In genomic region chr11:115956453-115956852, GRCm38 (mm10) we compare ENCODE assay signal across 9 mouse cellular contexts. TPM values are rescaled to one million over a fixed set of nuclear protein-coding genes. Genes with fewer than 3 reads are reported as not detected.
A peak's percentile ranks its signal among the peaks of the same experiment; 100 is the strongest.
DNase-seq lines count a peak whose midpoint lies in the region; ATAC-seq lines count a peak whose summit lies in the region.
"Had no signal": no experiment of that assay in that cellular context is flagged by ENCODE, and none has a peak within 500 bp of the region (broad histone marks: within the 10 kb centered on the region; RNA-seq: fewer than 3 reads in every experiment).

No protein-coding gene starts in this region.

- H3K4me2 ChIP-seq in intestine, embryonic 14.5 days (ENCODE audit: low read length): no peak overlapping the region
- no peak overlapping the region for H3K4me2 ChIP-seq in stomach, embryonic 14.5 days (replicated peaks; ENCODE audit: low read depth, low read length)

- H3K4me1 ChIP-seq in intestine, embryonic 14.5 days (replicated peaks; ENCODE audit: control insufficient read depth, insufficient read depth, low read length): no peaks in the 10 kb centered on the region
- H3K4me1 ChIP-seq in stomach, embryonic 14.5 days (ENCODE audit: control insufficient read depth, insufficient read depth, low read length): peaks cover 5% of the 10 kb centered on the region; the same call in 1 of the 2 replicates

- peak overlapping the region; percentile 62 for H3K27ac ChIP-seq in intestine, embryonic 14.5 days (ENCODE audit: low read depth)
- peak overlapping the region; percentile 67 for H3K27ac ChIP-seq in stomach, embryonic 14.5 days (ENCODE audit: low read length)

- peaks cover 69% of the 10 kb centered on the region for H3K36me3 ChIP-seq in intestine, embryonic 14.5 days (ENCODE audit: control insufficient read depth, insufficient read depth, low read length)
- H3K36me3 ChIP-seq in stomach, embryonic 14.5 days (ENCODE audit: control insufficient read depth, insufficient read depth, low read length): peaks cover 66% of the 10 kb centered on the region

- H3K9me3 ChIP-seq in intestine, embryonic 14.5 days (ENCODE audit: control insufficient read depth, low read length): no peaks in the 10 kb centered on the region
- no peaks in the 10 kb centered on the region for H3K9me3 ChIP-seq in stomach, embryonic 14.5 days (ENCODE audit: control insufficient read depth, low read depth, low read length)

- H3K9ac ChIP-seq in intestine, embryonic 14.5 days (ENCODE audit: low read length): no peak overlapping the region
- no peak overlapping the region for H3K9ac ChIP-seq in stomach, embryonic 14.5 days (replicated peaks; ENCODE audit: low read depth, low read length)

- H3K27me3 ChIP-seq in intestine, embryonic 14.5 days (replicated peaks; ENCODE audit: control insufficient read depth, insufficient read depth, low read length): no peaks in the 10 kb centered on the region
- H3K27me3 ChIP-seq in stomach, embryonic 14.5 days (ENCODE audit: control insufficient read depth, insufficient read depth, low read length): no peaks in the 10 kb centered on the region

- 59% methylated on average over 4 of the region's 4 CpGs for WGBS in intestine, embryonic 14.5 days
- 51% methylated on average over 4 of the region's 4 CpGs for WGBS in stomach, embryonic 14.5 days

- H3K4me3 ChIP-seq in intestine, embryonic 14.5 days (ENCODE audit: low read depth, low read length): no peak overlapping the region
- H3K4me3 ChIP-seq in stomach, embryonic 14.5 days (ENCODE audit: low read depth, low read length): no peak overlapping the region

- DNase-seq in left cerebral cortex, adult 11 months (ENCODE audit: low spot score): peak; percentile 37
- no peak for DNase-seq in left cerebral cortex, postnatal 10 days (ENCODE audit: extremely low spot score in 1 of 2, low spot score in 2 of 2)
- DNase-seq in embryo, embryonic 11 days: peak; percentile 73
- DNase-seq in intestine, embryonic 14.5 days (ENCODE audit: low spot score): peak; percentile 57
- DNase-seq in B cell, adult 2 months: no peak
- DNase-seq in heart, postnatal 14 days: no peak
- no peak for DNase-seq in layer of hippocampus, postnatal 10 days (ENCODE audit: low spot score in 2 of 2)

- intact Hi-C loops in left cerebral cortex, postnatal 10 days (cut with DNase I): no loop called here
- intact Hi-C loops in heart, postnatal 14 days (cut with DNase I): no loop called here

- ATAC-seq in intestine, embryonic 14.5 days (replicated peaks; ENCODE audit: low FRiP score, low TSS enrichment, low read depth): no peak; the same call in 1 of the 2 replicates
- peak; percentile 51 for ATAC-seq in stomach, embryonic 14.5 days (ENCODE audit: insufficient number of reproducible peaks, insufficient read depth, low FRiP score, low read depth)

RNA-seq across cellular contexts. Expression of gene Itgb4, which starts 18.1 kb away (rescaled TPM):
- 1 to 10 TPM; 4.7 to 4.8 TPM for total RNA-seq in left cerebral cortex, postnatal 10 days (2021)
- 4.8 and 5.5 TPM in 2 replicates for polyA plus RNA-seq in intestine, embryonic 14.5 days (2014; fragmentation: Nextera tagmentation; extraction: Ambion mirVana)
- 10.2 and 10.7 TPM in 2 replicates for polyA plus RNA-seq in stomach, embryonic 14.5 days (2014; fragmentation: Nextera tagmentation; extraction: Ambion mirVana)
- 1 to 10 TPM; 4.3 to 4.5 TPM for total RNA-seq in heart, postnatal 14 days (2021)
- total RNA-seq in layer of hippocampus, postnatal 10 days (2021): 1 to 10 TPM in 1 of 2 experiments, under 1 TPM in 1; 0.85 to 1.3 TPM

RNA-seq across cellular contexts. Expression of gene Recql5, which starts 23.2 kb away (rescaled TPM):
- 10 to 100 TPM; 17.1 to 20.9 TPM for total RNA-seq in left cerebral cortex, postnatal 10 days (2021)
- polyA plus RNA-seq in intestine, embryonic 14.5 days (2014; fragmentation: Nextera tagmentation; extraction: Ambion mirVana): 18.5 and 20.7 TPM in 2 replicates
- 19.6 and 20.2 TPM in 2 replicates for polyA plus RNA-seq in stomach, embryonic 14.5 days (2014; fragmentation: Nextera tagmentation; extraction: Ambion mirVana)
- total RNA-seq in heart, postnatal 14 days (2021): 1 to 10 TPM; 7.1 to 8.9 TPM
- total RNA-seq in layer of hippocampus, postnatal 10 days (2021): 10 to 100 TPM; 21.6 to 25.5 TPM

RNA-seq across cellular contexts. Expression of gene Sap30bp, which starts 23.4 kb away (rescaled TPM):
- 10 to 100 TPM; 55.3 to 60.9 TPM for total RNA-seq in left cerebral cortex, postnatal 10 days (2021)
- 37.3 and 38.6 TPM in 2 replicates for polyA plus RNA-seq in intestine, embryonic 14.5 days (2014; fragmentation: Nextera tagmentation; extraction: Ambion mirVana)
- 35.8 and 43.6 TPM in 2 replicates for polyA plus RNA-seq in stomach, embryonic 14.5 days (2014; fragmentation: Nextera tagmentation; extraction: Ambion mirVana)
- total RNA-seq in heart, postnatal 14 days (2021): 10 to 100 TPM; 20.6 to 23.8 TPM
- 10 to 100 TPM; 52.6 to 53.4 TPM for total RNA-seq in layer of hippocampus, postnatal 10 days (2021)

RNA-seq across cellular contexts. Expression of gene Smim6, which starts 44.6 kb away (rescaled TPM):
- not detected for total RNA-seq in left cerebral cortex, postnatal 10 days (2021)
- polyA plus RNA-seq in intestine, embryonic 14.5 days (2014; fragmentation: Nextera tagmentation; extraction: Ambion mirVana): 16.9 and 24.5 TPM in 2 replicates
- 35.9 and 41.9 TPM in 2 replicates for polyA plus RNA-seq in stomach, embryonic 14.5 days (2014; fragmentation: Nextera tagmentation; extraction: Ambion mirVana)
- total RNA-seq in heart, postnatal 14 days (2021): under 1 TPM; 0.22 to 0.48 TPM
- not detected for total RNA-seq in layer of hippocampus, postnatal 10 days (2021)
- total RNA-seq: left cerebral cortex, postnatal 14 days had no signal

RNA-seq across cellular contexts. Expression of gene Galk1, which starts 56.1 kb away (rescaled TPM):
- 10 to 100 TPM; 25.6 to 28.1 TPM for total RNA-seq in left cerebral cortex, postnatal 10 days (2021)
- 235 and 236 TPM in 2 replicates for polyA plus RNA-seq in intestine, embryonic 14.5 days (2014; fragmentation: Nextera tagmentation; extraction: Ambion mirVana)
- 157 and 164 TPM in 2 replicates for polyA plus RNA-seq in stomach, embryonic 14.5 days (2014; fragmentation: Nextera tagmentation; extraction: Ambion mirVana)
- total RNA-seq in heart, postnatal 14 days (2021): 10 to 100 TPM; 18.6 to 19.3 TPM
- 10 to 100 TPM; 20.5 to 24.7 TPM for total RNA-seq in layer of hippocampus, postnatal 10 days (2021)

Comparison
In these comparisons a context has a peak if more than half of its experiments do, and no peak if none do; other contexts are left out.
1. DNase-seq: peak in left cerebral cortex, adult 11 months (single experiment), embryo, embryonic 11 days (single experiment) and intestine, embryonic 14.5 days (single experiment); none in left cerebral cortex, postnatal 10 days (0 of 2), B cell, adult 2 months (0 of 2), heart, postnatal 14 days (0 of 2) and layer of hippocampus, postnatal 10 days (0 of 2).